Mouse (Mus musculus): ENCODE measurements at regions not wholly inside any gene's neighbourhood (a gene's known extent, or its start where the extent isn't known, plus 50 kb on each side); places are given as distances from the start of the nearest gene placed in this dataset.

GRCm38 (mm10) chr9:27242325-27242724, 56.7 kb upstream of the Igsf9b start:
- DNase-seq, result no peak

DNA sequence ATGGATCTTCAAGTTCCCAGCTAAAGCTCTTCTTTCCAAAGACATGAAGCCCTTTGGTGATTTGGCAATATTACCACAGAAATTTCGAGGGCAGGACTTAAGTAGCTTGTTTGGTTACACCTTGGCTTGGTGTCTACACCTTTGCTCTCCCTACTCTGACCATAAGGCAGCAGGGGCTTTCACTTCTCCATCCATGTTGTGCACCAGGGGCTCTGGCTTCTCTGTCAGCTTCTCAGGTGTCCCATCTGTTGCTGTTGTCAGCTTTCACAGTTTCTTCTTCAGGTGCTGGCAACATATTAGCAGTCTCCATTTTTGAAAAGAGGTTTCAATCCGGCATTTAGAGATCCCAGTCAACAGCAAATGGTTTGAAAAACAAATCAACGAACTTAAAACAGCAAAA, 58.1 kb upstream of the Igsf9b start:
- peak in 1 of 2 experiments; percentile 23 for DNase-seq

GRCm38 (mm10) chr9:27240491-27240890, 58.5 kb upstream of the Igsf9b start:
- peak; percentile 24 to 33 for DNase-seq

DNA sequence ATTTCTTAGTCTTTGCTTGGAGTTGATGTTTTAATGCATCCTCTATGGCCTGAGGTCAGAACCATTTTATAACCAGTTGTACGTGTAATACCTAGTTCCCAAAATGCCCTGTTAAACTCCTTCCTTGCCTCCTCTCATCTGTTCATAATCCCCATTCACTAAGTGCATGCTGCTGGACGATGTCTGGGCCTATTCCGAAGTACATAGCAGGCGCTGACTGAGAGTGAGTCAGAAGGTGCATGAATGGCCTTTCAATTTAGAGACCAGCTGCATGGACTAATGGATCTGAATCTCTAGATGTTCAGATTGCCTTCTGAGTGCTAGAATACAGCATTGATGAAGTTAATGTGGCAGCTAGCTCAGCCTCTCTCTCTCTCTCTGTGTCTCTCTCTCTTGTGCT, 66.3 kb upstream of the Igsf9b start:
- DNase-seq, result no peak

DNA sequence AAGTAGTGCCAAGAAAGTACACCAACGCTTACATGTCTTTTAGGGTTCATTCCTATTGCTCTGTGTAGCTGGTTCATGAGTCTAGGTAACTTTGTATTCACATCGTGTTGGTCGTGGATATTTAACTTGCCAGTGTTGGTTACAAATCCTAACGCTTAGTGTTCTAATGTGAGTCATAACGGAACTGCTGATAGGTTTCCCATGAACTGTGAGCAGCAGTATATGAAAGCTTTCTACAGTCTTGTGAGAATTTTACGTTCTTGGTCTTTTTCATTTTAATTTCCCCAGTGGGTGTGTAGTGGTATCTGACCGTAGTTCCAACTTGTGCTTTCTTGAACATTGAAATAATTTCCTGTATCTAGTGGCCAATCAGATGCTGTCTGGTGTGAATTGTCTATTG, 71.5 kb upstream of the Igsf9b start:
- DNase-seq, result no peak

GRCm38 (mm10) chr9:27221183-27221582, 66.0 kb upstream of the Jam3 start:
- DNase-seq, result no peak

GRCm38 (mm10) chr9:27216024-27216423, 60.8 kb upstream of the Jam3 start:
- DNase-seq, result no peak

DNA sequence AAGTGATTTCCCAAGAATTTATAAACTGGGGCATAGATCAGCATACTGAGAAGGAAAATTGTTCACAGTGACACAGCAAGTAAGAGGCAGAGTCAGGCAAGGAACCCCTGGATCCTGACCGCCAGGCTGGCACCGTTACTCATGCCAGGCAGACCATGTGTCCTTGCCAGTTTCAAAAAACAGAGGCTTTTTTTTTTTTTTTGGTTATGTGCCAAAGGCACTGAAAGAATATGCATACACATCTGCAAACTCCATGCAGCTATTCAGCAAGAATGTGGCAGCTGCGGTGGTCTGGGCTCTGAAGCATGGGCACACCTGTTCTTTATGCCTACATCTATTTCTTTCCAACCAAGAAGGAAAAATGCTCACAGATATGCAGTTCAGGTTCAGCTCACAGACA, 58.8 kb upstream of the Jam3 start:
- no peak for DNase-seq

- DNase-seq, result no peak
These were observed 53.6 kb upstream of the Jam3 start for GRCm38 (mm10) chr9:27208840-27209239.

Data from cerebellum, postnatal 36 days (tissue).